Mouse (Mus musculus) c-Kit-positive CD71-negative TER-119-negative erythroid progenitor cells, embryonic 14.5 days (primary cell): ENCODE data around the gene Rnf157.
A peak's percentile ranks its signal among the peaks of the same experiment; 100 is the strongest.

Experiments used
- DNase-seq: peaks from one replicate; pipeline ENCODE4 v3.0.0-alpha.2; 2013; ENCODE audit warnings: low read depth

The Rnf157 gene

GRCm38 (mm10) chr11:116336393-116336792 is 76.4 kb downstream of the Rnf157 start:
- no peak for DNase-seq

- DNase-seq, result peak; percentile 80
Observed at GRCm38 (mm10) chr11:116335244-116336036, 77.4 kb downstream of the Rnf157 start, which contains the start of gene Foxj1. Gene Foxj1 (minus strand): TSS chr11:116335399.

- no peak for DNase-seq
Observed at GRCm38 (mm10) chr11:116334417-116334782, 78.4 kb downstream of the Rnf157 start.

GRCm38 (mm10) chr11:116333526-116334416 is 79.1 kb downstream of the Rnf157 start:
- no peak for DNase-seq

- no peak for DNase-seq
Observed at GRCm38 (mm10) chr11:116332983-116333270, 79.9 kb downstream of the Rnf157 start.

- DNase-seq, result no peak
Observed at GRCm38 (mm10) chr11:116332232-116332982, 80.4 kb downstream of the Rnf157 start.

- DNase-seq, result no peak
Observed at GRCm38 (mm10) chr11:116330211-116330518, 82.7 kb downstream of the Rnf157 start.

- no peak for DNase-seq
Observed at GRCm38 (mm10) chr11:116329314-116330210, 83.3 kb downstream of the Rnf157 start.

GRCm38 (mm10) chr11:116326963-116327603 is 85.7 kb downstream of the Rnf157 start:
- no peak for DNase-seq

- peak; percentile 58 for DNase-seq
Observed at GRCm38 (mm10) chr11:116318719-116319659, 93.8 kb downstream of the Rnf157 start.

GRCm38 (mm10) chr11:116312359-116312758 is 100.5 kb downstream of the Rnf157 start:
- DNase-seq, result no peak

GRCm38 (mm10) chr11:116311169-116311568 is 101.7 kb downstream of the Rnf157 start:
- DNase-seq, result no peak

GRCm38 (mm10) chr11:116309601-116310000 is 103.2 kb downstream of the Rnf157 start:
- no peak for DNase-seq

GRCm38 (mm10) chr11:116307762-116308531 is 104.9 kb downstream of the Rnf157 start:
- no peak for DNase-seq

- DNase-seq, result no peak
Observed at GRCm38 (mm10) chr11:116307019-116307725, 105.7 kb downstream of the Rnf157 start, which contains the start of gene Exoc7. Gene Exoc7 (minus strand): TSS chr11:116307233.

- peak; percentile 96 for DNase-seq
Observed at GRCm38 (mm10) chr11:116306126-116306982, 106.5 kb downstream of the Rnf157 start.

GRCm38 (mm10) chr11:116305423-116305822 is 107.4 kb downstream of the Rnf157 start:
- DNase-seq, result no peak
